Mouse (Mus musculus) brain, embryonic 14.5 days (tissue): ENCODE measurements at regions not wholly inside any gene's neighbourhood (a gene's known extent, or its start where the extent isn't known, plus 50 kb on each side); places are given as distances from the start of the nearest gene placed in this dataset.

Source experiments
- DNase-seq: peaks from one replicate; pipeline ENCODE4 v3.0.0-alpha.2; 2011; ENCODE audit warnings: low read depth
- CTCF ChIP-seq: fragments of 200-500 bp; IDR thresholded peaks from 2 replicates; pipeline ENCODE4 v1.5.1; 2012; ENCODE audit warnings: inconsistent platforms, mild to moderate bottlenecking, moderate library complexity, borderline replicate concordance; ENCODE audit not compliant: insufficient read depth, insufficient read length; ENCODE audit errors: extremely low read depth
- POLR2A ChIP-seq: fragments of 200-500 bp; IDR thresholded peaks from 2 replicates; pipeline ENCODE4 v1.6.1; 2012; ENCODE audit warnings: mild to moderate bottlenecking, inconsistent platforms, borderline replicate concordance; ENCODE audit not compliant: poor library complexity, insufficient read depth, insufficient read length, severe bottlenecking; ENCODE audit errors: extremely low read depth

DNA sequence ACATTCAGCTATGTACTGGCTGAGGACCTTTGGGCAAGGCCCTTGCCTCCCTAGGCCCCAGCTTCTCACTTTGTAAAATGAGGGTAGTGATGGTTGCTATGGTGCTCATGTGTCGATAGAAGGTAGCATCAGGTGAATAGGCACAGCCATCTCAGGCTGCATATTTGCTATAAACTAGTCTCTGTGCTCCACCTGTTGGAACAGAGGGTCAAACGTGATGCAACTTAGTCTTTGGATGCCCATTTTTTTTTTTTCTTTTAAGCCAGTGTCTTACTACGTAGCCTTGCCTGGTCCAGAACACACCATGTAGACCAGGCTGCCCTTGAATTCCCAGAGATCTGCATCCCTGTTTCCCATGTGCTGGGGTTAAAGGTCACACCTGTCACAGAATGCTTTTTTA, 76.5 kb upstream of the Atp6ap2 start:
- DNase-seq, result no peak
- no peak for TF ChIP-seq CTCF
- no peak for TF ChIP-seq POLR2A

- no peak for TF ChIP-seq CTCF
- no peak for TF ChIP-seq POLR2A
- DNase-seq, result no peak
Observed at GRCm38 (mm10) chrX:12525044-12525443, 62.6 kb upstream of the Atp6ap2 start.

- no peak for DNase-seq
- TF ChIP-seq POLR2A, result no peak
Observed at GRCm38 (mm10) chrX:12530406-12531311, 56.9 kb upstream of the Atp6ap2 start.
